Mouse (Mus musculus) intestine, embryonic 16.5 days (tissue): ENCODE data around the gene Nedd9. TPM values are rescaled to one million over a fixed set of nuclear protein-coding genes. Genes with fewer than 3 reads are reported as not detected.
A peak's percentile ranks its signal among the peaks of the same experiment; 100 is the strongest.

Experiments
- ATAC-seq: fragments of 200-750 bp; cut with Nextera tagmentation; 2 replicates; pipeline ENCODE4 v1.8.0; 2017; ENCODE audit warnings: moderate TSS enrichment, moderate library complexity
- H3K27ac ChIP-seq: fragments of 300-500 bp; sonication (generic); 2 replicates; pipeline ENCODE4 v1.5.1; 2014; ENCODE audit warnings: mild to moderate bottlenecking, low read length
- H3K27me3 ChIP-seq: fragments of 300-500 bp; sonication (generic); replicated peaks from 2 replicates; pipeline ENCODE4 v1.6.1; 2014; ENCODE audit warnings: low read length, control low read depth, mixed read lengths; ENCODE audit not compliant: control insufficient read depth, insufficient read depth
- H3K36me3 ChIP-seq: fragments of 300-500 bp; sonication (generic); 2 replicates; pipeline ENCODE4 v1.6.1; 2014; ENCODE audit warnings: low read length, control low read depth; ENCODE audit not compliant: control insufficient read depth, insufficient read depth
- H3K4me1 ChIP-seq: fragments of 300-500 bp; sonication (generic); 2 replicates; pipeline ENCODE4 v1.6.1; 2014; ENCODE audit warnings: low read length, control low read depth, mixed read lengths; ENCODE audit not compliant: control insufficient read depth, insufficient read depth
- H3K4me2 ChIP-seq: fragments of 300-500 bp; sonication (generic); 2 replicates; pipeline ENCODE4 v1.6.1; 2014; ENCODE audit warnings: low read depth, low read length, control low read depth
- H3K4me3 ChIP-seq: fragments of 300-500 bp; sonication (generic); 2 replicates; pipeline ENCODE4 v1.5.1; 2014; ENCODE audit warnings: mild to moderate bottlenecking, low read length
- H3K9ac ChIP-seq: fragments of 300-500 bp; sonication (generic); 2 replicates; pipeline ENCODE4 v1.6.1; 2014; ENCODE audit warnings: low read depth, low read length
- H3K9me3 ChIP-seq: fragments of 300-500 bp; sonication (generic); 2 replicates; pipeline ENCODE4 v1.6.1; 2016; ENCODE audit warnings: low read length, control low read depth; ENCODE audit not compliant: control insufficient read depth
- WGBS: fragments of 180-500 bp; shearing (Covaris S2); extraction: QIAGEN DNeasy Blood & Tissue Kit; methylation state at CpG from one replicate; pipeline ENCODE4 v1.1.7; 2014; 5-methylcytosine and 5-hydroxymethylcytosine counted together
- polyA plus RNA-seq: library from polyadenylated mRNA; unstranded; fragments of >200 nt; fragmentation: Nextera tagmentation; extraction: Ambion mirVana; gene quantifications from 2 replicates; pipeline ENCODE4 v1.2.1, GENCODE M21; 2015

Gene Nedd9
- polyA plus RNA-seq, 1 experiment from 2014 or later = 38.5 TPM

DNA sequence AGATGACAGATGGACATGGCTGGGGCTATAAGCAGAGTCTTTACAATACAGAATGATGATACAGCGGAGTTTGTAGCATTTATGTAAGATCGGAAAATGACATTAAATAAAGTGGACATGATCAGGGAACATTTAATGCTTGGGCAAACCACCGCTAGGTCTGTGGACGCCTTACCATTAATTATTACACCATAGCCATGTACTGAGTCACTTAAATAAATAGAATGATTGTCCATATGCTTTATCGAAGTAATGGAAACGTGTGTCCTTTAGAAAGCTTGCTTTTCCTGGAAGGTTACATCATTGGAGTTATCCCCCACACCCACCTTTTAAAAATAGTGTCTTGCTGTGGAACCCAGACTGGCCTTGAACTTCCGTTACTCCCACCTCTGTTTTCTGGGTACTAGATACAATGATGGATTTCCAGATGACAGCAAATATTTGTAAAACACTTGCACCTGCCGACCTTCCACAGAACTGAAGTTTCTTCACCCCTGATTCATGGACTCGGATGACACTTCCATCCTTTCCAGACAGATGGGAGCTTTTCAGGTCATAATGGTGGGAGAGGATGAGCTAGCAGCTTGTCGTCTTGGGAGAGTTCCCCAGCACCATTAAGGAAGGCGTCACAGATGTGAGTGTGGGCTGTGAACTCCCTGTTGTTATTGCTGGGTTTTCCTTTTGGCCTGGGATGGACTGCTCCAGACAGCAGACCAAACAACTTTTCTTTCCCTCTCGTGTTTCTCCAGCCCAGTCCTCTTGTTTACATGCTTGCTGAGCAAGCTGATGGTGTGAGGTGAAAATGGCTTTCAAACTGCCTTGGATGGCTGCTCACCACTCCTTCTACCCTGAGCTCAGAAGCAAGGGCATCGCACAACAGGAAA lies 76.7 kb downstream of the Nedd9 start:
- 60% methylated on average over 13 of the region's 13 CpGs for WGBS
- H3K36me3 ChIP-seq = no peaks in the 10 kb centered on the region
- H3K9ac ChIP-seq = no peak overlapping the region
- no peak overlapping the region for H3K4me2 ChIP-seq
- ATAC-seq = no peak
- no peaks in the 10 kb centered on the region for H3K9me3 ChIP-seq
- no peaks in the 10 kb centered on the region for H3K4me1 ChIP-seq
- H3K27me3 ChIP-seq = no peaks in the 10 kb centered on the region
- no peak overlapping the region for H3K4me3 ChIP-seq
- H3K27ac ChIP-seq = no peak overlapping the region

DNA sequence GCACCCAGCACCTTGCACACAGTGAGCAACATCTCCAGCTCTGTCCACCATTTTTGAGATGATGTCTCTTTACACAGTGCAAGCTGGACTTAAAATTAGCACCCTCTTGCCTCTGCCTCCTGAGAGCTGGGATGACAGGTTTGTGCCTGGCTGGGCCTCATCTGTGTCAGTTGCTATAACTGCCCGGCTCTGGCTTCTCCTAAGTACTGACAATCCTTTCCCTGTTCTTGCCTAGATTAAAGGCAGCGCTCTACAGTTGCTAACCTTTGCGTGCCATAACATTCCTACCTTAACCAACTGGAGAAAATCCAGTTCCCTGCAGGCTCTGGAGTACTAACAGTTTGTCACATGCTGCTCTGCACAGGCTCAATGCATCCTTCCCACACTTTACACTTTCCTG lies 77.9 kb downstream of the Nedd9 start:
- Histone ChIP-seq H3K9me3 (no peaks in the 10 kb centered on the region), H3K27me3 (no peaks in the 10 kb centered on the region), H3K4me2 (no peak overlapping the region), H3K9ac (no peak overlapping the region), H3K4me1 (no peaks in the 10 kb centered on the region), H3K27ac (no peak overlapping the region), H3K4me3 (no peak overlapping the region), H3K36me3 (no peaks in the 10 kb centered on the region)
- no peak for ATAC-seq
- WGBS = 74% methylated on average over 3 of the region's 3 CpGs

DNA sequence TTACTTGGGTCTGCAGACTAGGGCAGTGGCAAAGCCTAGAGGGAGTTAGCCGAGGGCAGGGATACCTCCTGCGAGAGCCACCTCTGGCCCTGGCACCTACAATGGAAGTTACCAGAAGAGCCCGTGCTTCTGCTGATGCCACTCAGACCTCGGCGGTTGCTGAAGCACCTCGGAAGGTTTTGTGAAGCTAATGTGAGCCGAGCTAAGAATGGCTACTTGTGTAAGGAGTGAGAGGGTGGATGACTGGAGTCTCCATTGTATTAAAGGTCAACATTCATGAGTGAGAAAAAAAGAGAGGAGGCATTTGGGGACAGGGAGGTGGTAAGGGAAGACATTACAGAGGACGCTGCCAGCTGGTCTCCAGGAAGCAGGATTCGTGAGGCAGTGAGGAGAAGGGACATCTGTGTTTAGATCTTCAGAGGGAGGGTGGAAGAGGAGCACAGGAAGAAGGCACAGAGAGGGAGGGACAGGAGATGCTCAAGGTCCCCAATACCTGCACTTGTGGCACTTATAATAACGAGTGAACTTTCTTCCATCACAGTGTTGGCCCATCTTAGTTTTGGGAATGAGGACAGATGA lies 78.7 kb downstream of the Nedd9 start:
- Histone ChIP-seq H3K9me3 (no peaks in the 10 kb centered on the region), H3K27ac (no peak overlapping the region), H3K4me3 (no peak overlapping the region), H3K4me2 (no peak overlapping the region), H3K36me3 (no peaks in the 10 kb centered on the region), H3K27me3 (no peaks in the 10 kb centered on the region), H3K9ac (no peak overlapping the region), H3K4me1 (peaks cover 3% of the 10 kb centered on the region; the same call in 1 of the 2 replicates)
- WGBS = 86% methylated on average over 10 of the region's 10 CpGs
- no peak for ATAC-seq

DNA sequence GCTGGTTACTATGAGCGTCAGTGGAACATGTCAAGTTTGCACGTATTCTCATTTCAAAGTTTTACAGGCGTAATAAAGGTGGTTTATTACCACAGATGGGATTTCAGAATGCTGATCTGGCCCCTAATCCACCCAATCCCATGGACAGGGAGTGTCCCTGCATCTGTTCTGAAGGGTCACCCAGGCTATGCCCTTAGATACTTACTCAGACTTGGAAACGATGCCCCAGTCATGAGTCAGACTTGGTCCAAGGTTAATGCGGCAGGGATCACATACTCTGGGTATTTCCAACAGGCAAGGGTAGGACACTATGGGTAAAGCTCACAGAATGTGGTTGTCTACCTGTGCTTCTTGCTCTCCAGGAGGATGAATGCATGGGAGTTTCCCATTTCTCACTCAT lies 82.2 kb downstream of the Nedd9 start:
- no peaks in the 10 kb centered on the region for H3K36me3 ChIP-seq
- H3K27me3 ChIP-seq = no peaks in the 10 kb centered on the region
- H3K4me1 ChIP-seq = peaks cover 19% of the 10 kb centered on the region
- H3K9ac ChIP-seq = no peak overlapping the region
- peak overlapping the region; percentile 75 for H3K27ac ChIP-seq
- no peak overlapping the region for H3K4me2 ChIP-seq
- no peak overlapping the region for H3K4me3 ChIP-seq
- no peaks in the 10 kb centered on the region for H3K9me3 ChIP-seq
- peak; percentile 89 for ATAC-seq
- 69% methylated on average over 5 of the region's 5 CpGs for WGBS

DNA sequence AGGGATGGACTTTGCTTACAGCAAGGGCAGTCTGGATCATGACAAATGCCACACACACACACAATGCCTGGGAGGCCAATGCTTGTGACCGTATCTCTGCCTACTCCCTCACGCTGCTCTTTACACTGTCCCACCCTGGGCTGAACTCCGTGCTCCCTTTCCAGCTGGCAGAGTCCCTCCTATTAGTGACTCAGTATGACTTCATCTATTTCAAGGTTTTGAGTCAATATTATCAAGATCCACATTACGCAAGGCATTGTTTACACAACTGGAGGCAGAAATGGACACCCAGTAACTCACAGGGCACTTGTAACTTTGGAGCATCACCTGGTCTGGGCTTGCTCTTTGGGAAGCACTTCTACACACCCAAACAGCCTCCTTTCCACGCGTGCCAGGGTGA lies 83.3 kb downstream of the Nedd9 start:
- peaks cover 19% of the 10 kb centered on the region for H3K4me1 ChIP-seq
- H3K9ac ChIP-seq = no peak overlapping the region
- H3K9me3 ChIP-seq = no peaks in the 10 kb centered on the region
- no peaks in the 10 kb centered on the region for H3K27me3 ChIP-seq
- ATAC-seq = peak; percentile 91
- no peaks in the 10 kb centered on the region for H3K36me3 ChIP-seq
- 64% methylated on average over 6 of the region's 6 CpGs for WGBS
- H3K4me2 ChIP-seq = no peak overlapping the region
- peak overlapping the region; percentile 77 for H3K27ac ChIP-seq
- H3K4me3 ChIP-seq = no peak overlapping the region

DNA sequence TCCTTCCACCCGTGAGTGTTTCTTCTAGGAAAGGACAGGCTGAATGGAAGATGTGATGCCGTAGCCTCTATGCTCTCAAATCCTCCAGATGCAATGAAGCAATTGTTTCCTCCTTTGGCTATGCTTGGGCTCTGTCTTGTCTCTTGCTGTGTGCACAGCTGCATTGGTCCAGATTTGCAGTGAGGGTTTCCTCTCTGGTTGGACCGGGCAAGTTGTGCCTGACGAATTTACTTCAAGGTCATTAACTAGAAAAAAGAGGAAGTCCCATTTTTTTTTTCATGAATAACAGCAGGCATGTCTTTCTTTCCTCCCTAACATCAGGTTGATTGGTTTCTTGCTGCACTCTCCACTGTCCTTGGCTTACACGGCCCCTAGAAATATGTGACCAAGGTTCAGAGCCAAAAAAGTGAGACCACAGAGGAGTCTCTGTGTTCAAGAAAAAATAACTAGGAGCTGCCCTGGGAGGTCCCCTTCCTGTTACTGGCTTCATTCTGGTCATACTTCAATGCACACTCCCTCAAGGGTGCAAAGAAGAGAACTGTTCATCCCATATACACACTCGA lies 84.6 kb downstream of the Nedd9 start:
- no peak for ATAC-seq
- H3K9me3 ChIP-seq = no peaks in the 10 kb centered on the region
- no peak overlapping the region for H3K4me2 ChIP-seq
- no peaks in the 10 kb centered on the region for H3K27me3 ChIP-seq
- H3K4me3 ChIP-seq = no peak overlapping the region
- no peak overlapping the region for H3K9ac ChIP-seq
- 0 out of 2 replicates have a peak overlapping the region, but pooled peaks have one; percentile 37 for H3K27ac ChIP-seq
- no peaks in the 10 kb centered on the region for H3K36me3 ChIP-seq
- 40% methylated on average over 6 of the region's 6 CpGs for WGBS
- peaks cover 19% of the 10 kb centered on the region for H3K4me1 ChIP-seq

DNA sequence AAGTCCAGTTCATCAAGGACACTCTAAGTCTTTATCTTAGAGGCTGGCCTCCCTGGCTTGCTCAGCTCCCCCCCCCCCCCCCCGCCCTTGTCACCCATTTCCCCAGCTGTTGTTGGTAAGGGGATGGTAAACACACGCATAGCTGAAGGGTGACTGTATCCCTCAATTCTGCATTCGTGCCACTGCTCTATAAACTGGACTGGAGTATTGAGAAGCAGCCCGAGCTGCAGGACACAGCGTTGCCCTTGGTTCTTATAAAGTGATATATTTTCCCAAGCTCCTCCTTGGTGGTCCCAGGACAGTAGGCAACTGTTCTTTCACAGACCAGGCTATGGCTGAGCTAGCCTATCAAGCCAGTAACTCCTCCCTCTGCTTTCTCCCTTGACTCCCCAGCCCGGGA lies 85.4 kb downstream of the Nedd9 start:
- Histone ChIP-seq H3K4me1 (peaks cover 19% of the 10 kb centered on the region), H3K27me3 (no peaks in the 10 kb centered on the region), H3K9ac (no peak overlapping the region), H3K27ac (no peak overlapping the region), H3K4me3 (no peak overlapping the region), H3K4me2 (no peak overlapping the region), H3K36me3 (no peaks in the 10 kb centered on the region), H3K9me3 (no peaks in the 10 kb centered on the region)
- no peak for ATAC-seq
- WGBS = 47% methylated on average over 5 of the region's 6 CpGs

DNA sequence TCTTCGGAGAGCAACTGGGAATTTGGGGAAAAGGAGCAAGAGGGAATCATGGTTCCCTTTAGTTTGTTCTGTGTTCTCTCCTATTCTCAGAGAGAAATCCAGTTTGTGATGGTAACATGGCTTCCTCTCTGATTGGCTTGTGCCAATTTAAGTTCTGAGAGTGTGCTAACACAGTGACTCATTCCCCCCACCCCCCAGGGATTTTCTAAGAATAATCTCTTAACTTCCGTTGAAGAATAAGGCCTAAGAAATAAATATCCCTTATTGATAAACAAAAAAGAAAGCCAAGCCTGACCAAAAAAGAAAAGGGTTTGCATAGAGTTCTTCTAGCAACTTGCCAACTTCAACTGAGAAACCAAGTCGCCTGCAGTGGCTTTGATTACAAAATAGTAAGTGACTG lies 86.9 kb downstream of the Nedd9 start:
- H3K4me3 ChIP-seq = no peak overlapping the region
- WGBS = 60% methylated on average over 3 of the region's 3 CpGs
- ATAC-seq = no peak
- H3K4me2 ChIP-seq = no peak overlapping the region
- no peaks in the 10 kb centered on the region for H3K27me3 ChIP-seq
- H3K4me1 ChIP-seq = peaks cover 19% of the 10 kb centered on the region
- no peak overlapping the region for H3K9ac ChIP-seq
- no peaks in the 10 kb centered on the region for H3K36me3 ChIP-seq
- no peak overlapping the region for H3K27ac ChIP-seq
- H3K9me3 ChIP-seq = no peaks in the 10 kb centered on the region

DNA sequence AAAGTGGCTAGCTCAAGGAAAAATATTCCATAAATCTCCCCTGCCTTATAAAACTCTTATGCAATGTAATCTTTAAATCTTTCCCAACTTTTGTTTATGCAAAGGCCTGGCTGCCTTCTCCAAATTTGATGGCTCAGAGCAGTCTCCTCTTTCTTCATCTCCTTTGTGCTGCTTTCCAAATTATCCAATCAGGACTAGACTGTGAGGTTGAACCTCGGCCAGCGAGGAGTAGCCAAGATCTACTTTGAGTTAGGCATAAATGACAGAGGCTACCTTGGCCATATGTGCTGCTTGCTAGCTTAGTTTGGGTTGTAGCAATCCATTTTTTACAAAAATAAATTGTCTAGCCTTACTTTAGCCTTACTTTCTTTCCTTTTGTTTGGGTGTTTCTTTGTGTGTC lies 95.0 kb downstream of the Nedd9 start:
- no peaks in the 10 kb centered on the region for H3K4me1 ChIP-seq
- H3K4me3 ChIP-seq = no peak overlapping the region
- H3K27ac ChIP-seq = no peak overlapping the region
- ATAC-seq = no peak
- H3K27me3 ChIP-seq = no peaks in the 10 kb centered on the region
- no peak overlapping the region for H3K9ac ChIP-seq
- no peak overlapping the region for H3K4me2 ChIP-seq
- H3K9me3 ChIP-seq = no peaks in the 10 kb centered on the region
- no peaks in the 10 kb centered on the region for H3K36me3 ChIP-seq
- WGBS = 86% methylated on average over 2 of the region's 2 CpGs
